Mouse (Mus musculus) urinary bladder, postnatal 14 days (tissue): ENCODE data around the gene Srrm2.

Experiments
- DNase-seq: peaks from one replicate; pipeline ENCODE4 v3.0.0; 2021; ENCODE audit warnings: low spot score

Gene Srrm2

DNA sequence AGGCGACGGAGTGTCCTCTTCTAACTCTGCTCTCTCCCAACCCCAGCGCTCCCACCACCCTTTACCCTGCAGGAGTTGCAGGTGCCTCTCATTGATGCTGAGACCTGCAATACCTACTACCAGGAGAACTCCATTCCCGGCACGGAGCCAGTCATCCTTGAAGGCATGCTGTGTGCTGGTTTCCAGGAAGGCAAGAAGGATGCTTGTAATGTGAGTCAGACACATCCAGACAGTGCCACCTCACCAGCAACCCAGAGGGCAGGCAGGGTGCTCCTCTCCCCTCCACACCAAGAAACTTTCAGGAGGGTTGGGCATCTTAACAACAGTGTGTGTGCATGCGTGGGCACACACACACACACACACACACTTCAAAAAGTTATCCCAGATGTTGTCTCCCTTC, 66.9 kb downstream of the Srrm2 start:
- DNase-seq: peak; percentile 59

DNA sequence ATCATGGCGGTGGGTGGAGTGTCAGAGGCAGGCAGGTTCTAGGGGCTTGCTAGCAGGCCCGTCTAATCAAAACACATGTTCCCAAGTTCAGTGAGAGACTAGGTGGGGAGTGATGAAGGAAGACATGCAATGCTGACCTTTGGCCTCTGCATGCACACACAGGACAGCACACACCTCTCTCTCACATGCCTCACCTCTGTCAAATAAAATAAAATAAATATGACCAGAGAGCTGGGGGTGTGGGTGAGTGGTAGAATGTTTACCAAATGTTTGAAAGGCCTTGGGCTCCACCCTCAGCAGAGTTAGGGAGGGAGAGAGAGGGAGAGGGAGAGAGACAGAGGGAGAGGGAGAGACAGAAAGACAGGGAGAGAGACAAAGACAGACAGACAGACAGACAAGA, 67.6 kb downstream of the Srrm2 start:
- peak; percentile 32 for DNase-seq

DNA sequence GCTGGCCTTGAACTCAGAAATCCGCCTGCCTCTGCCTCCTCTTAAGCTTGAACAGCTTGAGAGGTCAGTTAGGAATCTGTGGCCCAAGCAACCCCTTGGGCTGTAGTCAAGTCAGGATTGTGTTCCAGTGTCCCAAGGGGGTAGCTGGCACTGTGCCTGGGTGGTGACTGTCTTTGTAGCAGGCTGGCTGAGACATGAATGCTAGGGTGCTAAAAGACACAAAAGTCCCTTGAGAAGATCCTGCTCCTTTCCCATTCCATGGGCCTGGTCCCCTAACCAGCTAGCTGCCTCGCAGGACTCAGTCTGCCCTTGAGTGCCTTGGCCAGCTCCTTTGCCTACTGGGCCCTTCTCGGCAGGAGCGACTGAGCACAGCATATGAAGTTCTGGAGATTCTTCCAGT, 72.6 kb downstream of the Srrm2 start:
- no peak for DNase-seq

DNA sequence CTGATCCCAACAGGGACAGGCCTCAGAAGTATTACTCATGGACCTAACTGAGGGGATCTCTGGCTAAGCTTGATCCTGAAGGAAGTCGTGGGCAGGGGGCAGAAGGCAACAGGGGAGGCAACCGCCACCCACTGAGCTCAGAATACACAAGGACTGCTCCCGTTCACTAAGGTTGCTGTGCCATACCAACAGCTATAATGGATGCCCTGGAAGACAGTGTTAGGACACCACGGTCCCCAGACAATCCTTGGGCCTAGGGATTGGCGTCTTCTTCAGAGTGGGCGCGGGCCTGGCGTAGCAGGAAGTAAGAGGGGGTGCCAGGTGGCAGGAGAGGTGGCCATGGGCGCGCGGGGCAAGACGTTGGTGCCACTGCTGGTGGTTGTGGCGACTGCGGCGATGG, 77.4 kb downstream of the Srrm2 start, which contains the start of gene Prss21:
Prss21 (plus strand) TSS at position 301 of the 400 bp plus-strand sequence.
- no peak for DNase-seq

DNA sequence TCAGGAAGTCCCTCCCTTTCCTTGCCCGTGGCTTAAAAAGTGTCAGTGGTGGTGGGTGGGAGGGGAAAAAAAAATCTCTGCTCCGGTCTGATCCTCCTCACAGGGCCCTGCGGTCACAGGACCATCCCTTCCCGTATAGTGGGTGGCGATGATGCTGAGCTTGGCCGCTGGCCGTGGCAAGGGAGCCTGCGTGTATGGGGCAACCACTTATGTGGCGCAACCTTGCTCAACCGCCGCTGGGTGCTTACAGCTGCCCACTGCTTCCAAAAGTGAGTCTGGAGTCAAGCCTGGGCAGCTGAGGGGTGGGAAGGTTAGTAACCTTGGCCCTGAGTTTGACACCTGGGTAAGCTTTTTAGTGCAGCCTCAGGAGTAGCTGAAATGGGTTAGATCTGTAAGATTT, 78.2 kb downstream of the Srrm2 start:
- no peak for DNase-seq
